Comparison of ENCODE assay signal across 11 mouse cellular contexts in the genomic region with DNA sequence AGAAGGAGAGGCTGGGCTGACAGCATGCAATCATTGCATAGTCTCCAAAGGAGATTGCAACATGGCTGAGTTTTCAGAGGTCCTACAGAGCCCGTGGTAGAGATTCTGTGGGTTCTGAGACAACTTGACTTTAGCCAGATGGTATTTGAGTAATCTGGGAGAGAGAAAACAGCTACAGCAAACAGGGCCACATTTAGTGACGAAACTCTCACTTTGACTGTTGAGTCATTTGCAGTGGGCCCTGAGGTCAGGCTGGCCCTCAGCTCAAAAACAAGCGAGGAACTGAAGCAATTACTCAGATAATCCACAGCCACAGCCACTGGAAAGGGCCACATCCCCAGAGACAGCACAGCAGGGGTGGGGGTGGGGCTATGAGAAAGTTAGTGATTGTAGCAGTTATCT.
DNase-seq lines count a peak whose midpoint lies in the region; ATAC-seq and TF ChIP-seq lines count a peak whose summit lies in the region.
"Had no signal": no experiment of that assay in that cellular context is flagged by ENCODE, and none has a peak within 500 bp of the region (broad histone marks: within the 10 kb centered on the region; RNA-seq: fewer than 3 reads in every experiment).

No protein-coding gene starts in this region.

- TF ChIP-seq CTCF in Patski (IDR thresholded peaks at IDR 0.05), result no peak

- CTCF ChIA-PET in Patski (lab: Charles Lee), result no interaction called here

- H3K9ac ChIP-seq in heart, embryonic 12.5 days, result no peak overlapping the region
- H3K9ac ChIP-seq: hindbrain, embryonic 14.5 days had no signal

- WGBS in heart, embryonic 12.5 days, result 19% methylated on average over 3 of the region's 3 CpGs

- H3K4me3 ChIP-seq in heart, embryonic 12.5 days, result no peak overlapping the region

- H3K27ac ChIP-seq in heart, embryonic 12.5 days (ENCODE audit: poor library complexity, severe bottlenecking), result peak overlapping the region; percentile 62
- H3K27ac ChIP-seq: hindbrain, embryonic 14.5 days had no signal

- H3K36me3 ChIP-seq in heart, embryonic 12.5 days, result no peaks in the 10 kb centered on the region

- H3K9me3 ChIP-seq in heart, embryonic 12.5 days (replicated peaks), result peaks cover 9% of the 10 kb centered on the region

- ATAC-seq in Patski, result peak; percentile 92
- ATAC-seq in heart, embryonic 12.5 days (ENCODE audit: insufficient number of reproducible peaks, low FRiP score), result no peak

- DNase-seq in adrenal gland, adult 8-10 months, result peak; percentile 28
- DNase-seq in adrenal gland, postnatal 4 days (ENCODE audit: low spot score in 2 of 2), result no peak
- DNase-seq in Patski (ENCODE audit: low read depth, low spot score), result peak; percentile 69
- DNase-seq in lung, postnatal 10 days, result peak; percentile 17
- DNase-seq in kidney, postnatal 14 days, result no peak
- DNase-seq in cerebellum, postnatal 36 days, result no peak
- DNase-seq in urinary bladder, postnatal 14 days (ENCODE audit: low spot score), result no peak
- DNase-seq: cerebellum, adult 11-12 months had no signal

- no peaks in the 10 kb centered on the region for H3K27me3 ChIP-seq in Patski
- H3K27me3 ChIP-seq in heart, embryonic 12.5 days (replicated peaks), result no peaks in the 10 kb centered on the region

- in situ Hi-C loops in Patski (cut with MboI; ENCODE audit: low pct_unique_long_range_greater_than_20kb), result no loop called here

- POLR2A ChIA-PET in Patski (lab: Charles Lee), result interaction anchor here (1.3 kb wide), 1 partner anchor 40 kb away, joined by 3 read pairs; no protein-coding TSS in a partner anchor

- H3K4me1 ChIP-seq in heart, embryonic 12.5 days (replicated peaks), result peaks cover 31% of the 10 kb centered on the region

- H3K4me2 ChIP-seq in heart, embryonic 12.5 days, result peak overlapping the region; percentile 14; the same call in 1 of the 2 replicates
- H3K4me2 ChIP-seq: hindbrain, embryonic 14.5 days; midbrain, embryonic 11.5 days had no signal

Comparison
In these comparisons a context has a peak if more than half of its experiments do, and no peak if none do; other contexts are left out.
1. DNase-seq: peak in adrenal gland, adult 8-10 months (single experiment), Patski (single experiment) and lung, postnatal 10 days (single experiment); none in adrenal gland, postnatal 4 days (0 of 2), kidney, postnatal 14 days (single experiment), cerebellum, postnatal 36 days (0 of 2) and urinary bladder, postnatal 14 days (single experiment).